Mouse (Mus musculus) E14TG2a.4 (cell line): ENCODE data around the gene Tm4sf5.

ENCODE experiments used
- CTCF ChIP-seq: conservative IDR thresholded peaks from 2 replicates; pipeline ENCODE4 v1.5.1; 2014; ENCODE audit warnings: low read length
- POU5F1 ChIP-seq: IDR thresholded peaks from 2 replicates; pipeline ENCODE4 v1.6.1; 2014; ENCODE audit warnings: low read length, borderline replicate concordance

- TF ChIP-seq CTCF (no peak), POU5F1 (no peak)
These were observed 37.0 kb upstream of the Tm4sf5 start for GRCm38 (mm10) chr11:70467902-70468619.
